Mouse (Mus musculus) cerebellum, postnatal 4 days (tissue): ENCODE measurements around the gene Sun3.

Experiments
- DNase-seq, 2 experiments: peaks; one replicate each; pipeline ENCODE4 v3.0.0; 2022; ENCODE audit warnings: low spot score in 2 of 2, mixed read lengths in 1 of 2

The Sun3 gene

GRCm38 (mm10) chr11:8983237-8983861, 65.4 kb downstream of the Sun3 start:
- peak; percentile 52 to 75 for DNase-seq

GRCm38 (mm10) chr11:8978154-8978553, 70.6 kb downstream of the Sun3 start:
- DNase-seq = no peak

DNA sequence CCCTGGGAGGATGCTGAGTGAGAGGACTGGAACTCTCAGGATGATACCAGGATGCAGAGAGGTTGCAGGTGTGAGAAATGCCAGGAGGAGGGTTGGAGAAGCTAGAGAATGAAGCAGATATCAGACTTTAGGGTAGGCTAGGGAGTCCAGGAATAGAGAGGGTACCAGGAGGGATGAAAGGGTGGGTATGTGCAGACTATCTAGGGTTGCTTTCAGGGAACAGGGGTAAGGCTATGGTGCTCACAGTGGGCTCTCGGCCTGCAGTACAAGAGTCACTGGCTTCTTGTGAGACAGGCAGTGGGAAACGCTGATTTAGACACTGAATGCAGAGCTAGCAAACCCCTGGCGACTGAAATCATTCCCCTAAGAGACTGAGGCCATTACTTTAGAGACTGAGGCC, 75.6 kb downstream of the Sun3 start, which contains the start of gene Pkd1l1:
Gene Pkd1l1, minus strand, starts transcription at position 101 of the 400 bp plus-strand sequence.
- DNase-seq = no peak

GRCm38 (mm10) chr11:8972093-8972492, 76.7 kb downstream of the Sun3 start:
- DNase-seq = no peak

DNA sequence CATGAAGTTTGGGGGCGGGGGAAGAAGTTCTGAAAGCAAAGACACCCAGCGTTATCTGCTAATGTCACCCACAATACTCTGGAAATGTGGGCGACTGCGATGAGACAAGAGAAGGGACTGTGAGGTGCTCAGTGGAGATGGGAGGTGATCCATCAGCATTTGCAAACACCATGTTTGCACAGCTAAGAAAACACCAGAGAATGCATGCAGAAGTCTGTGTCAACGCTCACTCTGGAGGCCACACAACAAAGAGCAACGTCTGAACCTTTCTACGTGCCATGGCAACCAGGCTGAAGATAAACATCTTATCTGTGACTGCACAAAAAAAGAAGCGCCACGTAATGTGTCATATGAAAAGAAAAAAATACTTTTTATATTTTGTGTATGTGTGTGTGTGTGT, 78.3 kb downstream of the Sun3 start:
- no peak for DNase-seq

DNA sequence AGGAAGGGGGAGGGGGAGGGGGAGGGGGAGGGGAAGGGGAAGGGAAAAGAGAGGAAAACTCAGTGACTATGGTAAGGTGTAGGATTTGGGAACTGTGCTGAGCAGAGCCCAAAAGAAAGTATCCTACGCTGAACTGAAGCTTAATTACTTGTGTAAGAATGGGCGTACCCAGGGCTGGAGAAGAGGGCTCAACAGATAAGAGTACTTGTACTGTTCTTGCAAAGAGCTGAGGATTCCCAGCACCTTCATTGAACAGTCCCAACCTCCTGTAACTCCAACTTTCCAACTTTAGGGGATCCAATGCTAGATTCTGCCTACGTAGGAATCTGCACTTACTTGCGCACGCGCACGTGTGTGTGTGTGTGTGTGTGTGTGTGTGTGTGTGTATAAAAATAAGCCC, 80.7 kb downstream of the Sun3 start:
- DNase-seq = no peak
